Mouse (Mus musculus) lung, adult 2 months (tissue): ENCODE measurements around the gene Golga7b.

Source experiments
- CTCF ChIP-seq: fragments of 200-500 bp; IDR thresholded peaks from 2 replicates; pipeline ENCODE4 v1.5.1; 2011; ENCODE audit warnings: mild to moderate bottlenecking, low read length, control low read depth; ENCODE audit not compliant: insufficient read depth
- POLR2A ChIP-seq: fragments of 200-500 bp; IDR thresholded peaks from 2 replicates; pipeline ENCODE4 v1.6.1; 2011; ENCODE audit warnings: low read depth, mild to moderate bottlenecking, control low read depth, low read length, borderline replicate concordance; ENCODE audit errors: extremely low read depth

DNA sequence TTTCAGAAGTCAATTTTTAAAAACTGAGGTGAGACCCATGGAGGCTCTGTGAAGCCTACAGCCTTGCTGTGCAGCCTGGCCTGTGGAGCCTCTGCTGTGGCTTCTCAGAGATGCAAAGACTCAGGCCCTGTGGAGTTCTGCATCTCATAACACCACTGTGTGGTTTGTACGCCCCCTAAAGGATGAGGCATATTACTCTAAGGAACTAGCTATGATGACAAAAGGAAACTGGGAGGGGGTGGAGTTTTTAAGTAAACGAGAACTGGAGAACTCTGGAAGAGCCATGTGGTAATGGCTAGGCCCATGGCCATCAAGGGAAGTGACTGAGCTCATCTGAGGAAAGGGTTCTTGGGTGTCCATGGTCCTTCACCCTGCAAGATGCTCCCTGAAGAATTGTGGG is 64.0 kb downstream of the Golga7b start:
- TF ChIP-seq CTCF: no peak
- TF ChIP-seq POLR2A: no peak
